Mouse (Mus musculus) small intestine, adult 2 months (tissue): Measurements from ENCODE around the gene Hivep2.

Source experiments
- CTCF ChIP-seq: fragments of 200-500 bp; IDR thresholded peaks from 2 replicates; pipeline ENCODE4 v1.5.1; 2012; ENCODE audit warnings: low read depth, mild to moderate bottlenecking, control low read depth, inconsistent platforms, low read length, moderate library complexity, mixed read lengths; ENCODE audit not compliant: insufficient replicate concordance, insufficient read length; ENCODE audit errors: extremely low read depth
- POLR2A ChIP-seq: fragments of 200-500 bp; IDR thresholded peaks from 2 replicates; pipeline ENCODE4 v1.6.1; 2012; ENCODE audit warnings: low read depth, mild to moderate bottlenecking, control low read depth, inconsistent platforms, low read length, moderate library complexity

DNA sequence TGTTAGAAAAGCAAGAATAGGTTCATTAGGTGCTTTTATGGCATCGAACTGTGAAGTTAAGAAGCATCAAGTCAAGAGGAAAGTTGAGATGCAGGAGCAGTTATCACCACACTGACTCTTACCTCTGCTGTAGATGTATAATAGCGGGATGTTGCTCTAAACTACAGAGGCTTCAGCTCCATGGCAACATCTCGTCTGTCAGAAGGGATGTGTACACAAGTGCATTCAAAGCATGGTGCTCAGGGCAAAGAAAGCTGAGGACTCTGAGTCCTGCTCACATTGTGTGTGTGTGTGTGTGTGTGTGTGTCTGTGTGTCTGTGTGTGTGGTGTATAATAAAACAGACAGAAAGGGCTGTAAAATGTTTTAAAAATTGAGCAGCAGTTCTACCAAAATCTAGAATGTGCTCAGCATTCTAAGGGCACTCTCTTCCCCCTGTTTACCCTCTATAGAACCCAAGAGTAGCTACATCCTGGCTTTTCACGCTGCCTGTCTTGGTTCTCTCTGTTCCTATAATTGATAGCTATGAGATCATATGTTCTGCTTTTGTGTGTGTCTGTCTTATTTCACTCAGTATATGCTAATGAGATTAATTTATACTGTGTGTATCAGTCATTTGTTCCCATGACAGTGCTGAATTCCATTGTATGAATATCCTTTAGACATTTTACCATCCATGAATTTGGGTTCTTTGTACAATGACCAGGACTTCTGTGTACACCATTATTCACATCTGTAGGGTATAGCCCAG lies 39.1 kb downstream of the Hivep2 start:
- TF ChIP-seq CTCF (no peak), POLR2A (no peak)
